Mouse (Mus musculus): ENCODE data around the gene Ecm1. TPM values are rescaled to one million over a fixed set of nuclear protein-coding genes. Genes with fewer than 3 reads are reported as not detected.
A peak's percentile ranks its signal among the peaks of the same experiment; 100 is the strongest.

Ecm1 gene
- polyA plus RNA-seq, 1 experiment, result 132 TPM

DNA sequence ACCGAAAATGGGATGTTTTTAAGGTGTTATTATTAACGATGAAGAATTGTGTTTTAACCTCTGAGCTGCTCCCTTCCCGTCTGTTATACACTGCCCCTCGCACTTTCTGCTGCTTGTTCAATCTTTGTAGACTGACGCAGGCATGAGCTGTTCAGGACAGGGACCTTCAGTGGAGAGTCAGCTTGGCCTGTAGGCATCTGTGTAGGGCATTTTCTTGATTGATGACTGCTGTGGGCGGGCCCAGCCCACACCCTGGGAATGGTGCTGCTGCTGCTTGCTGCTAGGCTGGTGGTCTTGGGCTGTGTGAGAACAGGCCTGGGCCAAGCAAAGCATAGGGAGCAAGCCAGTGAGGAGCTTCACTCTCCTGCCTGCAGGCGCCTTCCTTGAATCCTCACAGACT, 8.9 kb downstream of the Ecm1 start:
- 95% methylated on average over 7 of the region's 7 CpGs for WGBS

DNA sequence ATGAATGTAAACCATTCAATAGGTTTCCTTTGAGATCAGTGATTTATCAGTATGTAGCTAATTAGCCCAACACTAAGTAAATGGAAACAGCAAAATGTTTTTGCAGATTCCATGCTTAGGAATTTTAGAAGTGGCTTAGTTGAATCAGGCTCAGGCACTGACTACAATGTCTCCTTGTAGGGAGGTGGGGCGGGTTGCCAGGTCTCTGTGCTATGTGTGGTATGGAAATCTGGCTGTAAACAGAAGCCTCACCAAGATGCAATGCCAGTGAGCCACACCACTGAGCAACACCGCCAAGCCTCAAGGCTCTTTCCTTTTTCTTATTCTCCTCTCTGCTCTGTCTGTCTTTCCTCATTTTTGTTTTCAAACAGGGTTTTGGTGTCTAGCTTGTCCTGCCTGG, 10.5 kb downstream of the Ecm1 start:
- 82% methylated on average over 2 of the region's 2 CpGs for WGBS

More for the DNA sequence above, 8.9 kb downstream of the Ecm1 start:
- DNase-seq (ENCODE audit: low read depth, low spot score), result no peak

DNA sequence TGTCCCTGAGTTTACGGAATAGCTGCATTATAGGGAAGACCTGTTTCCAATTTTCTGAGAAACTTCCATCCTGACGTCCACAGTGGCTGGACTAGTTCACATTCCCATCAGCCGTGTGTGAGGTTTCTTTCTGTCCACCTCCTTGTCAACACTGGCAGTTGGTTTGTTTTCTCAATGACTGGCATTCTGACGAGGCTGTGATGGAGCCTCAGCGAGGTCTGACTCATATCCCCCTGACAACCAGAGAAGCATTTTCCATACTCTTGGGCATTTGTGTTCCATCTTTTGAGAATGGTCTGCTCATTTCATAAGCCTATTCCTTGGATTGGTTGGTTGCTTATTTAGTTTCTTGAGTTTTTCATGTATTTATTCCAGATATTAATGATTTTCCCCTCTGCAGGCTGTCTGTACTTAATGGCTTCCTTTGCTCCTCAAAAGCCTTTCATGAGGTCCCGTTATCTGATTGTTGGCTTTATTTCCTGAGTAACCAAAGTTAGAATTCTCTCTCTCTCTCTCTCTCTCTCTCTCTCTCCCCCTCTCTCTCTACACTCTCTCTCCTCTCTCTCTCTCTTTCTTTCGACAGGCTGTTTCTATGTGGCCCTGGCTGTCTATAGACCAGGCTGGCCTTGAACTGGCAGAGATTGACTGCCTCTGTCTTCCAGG, 12.5 kb downstream of the Ecm1 start:
- DNase-seq (ENCODE audit: low read depth, low spot score), result no peak
- WGBS, result 66% methylated on average over 7 of the region's 7 CpGs

More for the DNA sequence above, 10.5 kb downstream of the Ecm1 start:
- DNase-seq (ENCODE audit: low read depth, low spot score), result no peak

DNA sequence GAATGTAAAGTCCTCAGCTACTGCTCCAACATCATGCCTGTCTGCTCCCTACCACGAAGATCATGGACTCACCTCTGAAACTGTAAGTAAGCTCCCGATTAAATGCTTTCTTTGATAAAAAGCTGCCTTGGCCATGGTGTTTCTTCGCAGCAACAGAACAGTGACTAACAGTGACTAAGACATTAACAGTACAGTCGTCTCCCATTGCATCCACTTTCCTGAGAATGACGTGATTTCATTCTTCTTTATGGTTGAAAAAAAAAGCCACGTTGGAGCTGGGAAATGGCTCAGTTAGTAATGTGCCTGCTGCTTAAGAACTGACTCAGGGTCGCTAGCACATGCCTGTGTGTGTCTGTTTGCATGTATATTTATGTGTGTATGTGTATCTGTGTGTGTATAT, 13.5 kb downstream of the Ecm1 start:
- no peak for DNase-seq (ENCODE audit: low read depth, low spot score)
- 81% methylated on average over 7 of the region's 7 CpGs for WGBS

DNA sequence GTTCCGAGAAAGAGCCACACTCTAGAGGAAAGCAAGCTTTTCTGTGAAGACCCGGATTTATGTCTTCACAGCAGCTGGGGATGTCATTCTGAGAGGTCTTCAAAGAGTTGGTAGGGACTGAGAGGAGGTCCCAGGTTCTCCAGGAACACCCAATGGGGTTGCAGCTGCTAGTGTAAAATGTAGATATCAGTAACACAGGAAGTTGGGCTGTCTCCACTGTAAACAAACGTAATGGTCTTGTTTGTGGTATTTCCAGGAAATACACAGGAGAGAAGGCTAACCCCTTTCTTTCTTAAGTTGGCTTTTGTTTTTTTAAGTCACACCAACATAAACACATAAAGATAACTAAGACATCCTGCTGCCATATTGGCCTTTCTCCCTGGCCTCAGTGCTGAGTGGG, 17.0 kb downstream of the Ecm1 start:
- 76% methylated on average over 3 of the region's 3 CpGs for WGBS
- no peak for DNase-seq (ENCODE audit: low read depth, low spot score)

DNA sequence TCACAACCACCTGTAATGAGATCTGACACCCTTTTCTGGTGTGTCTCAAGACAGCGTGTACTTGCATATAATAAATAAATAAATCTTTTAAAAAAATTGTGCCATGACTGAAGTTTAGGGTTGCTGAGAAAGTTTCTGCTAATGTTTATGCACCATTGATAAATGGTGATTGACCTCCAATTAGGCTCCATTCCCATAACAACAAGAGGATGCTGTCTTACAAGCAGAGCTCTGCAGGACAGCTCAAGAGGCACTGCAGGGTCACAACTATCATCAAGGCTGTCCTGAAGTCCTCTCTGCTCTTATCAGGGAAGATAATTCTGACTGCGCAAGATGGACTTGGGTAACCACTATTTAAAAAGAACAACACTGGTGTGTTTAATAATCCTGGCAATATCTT, 21.2 kb downstream of the Ecm1 start:
- 92% methylated on average over 2 of the region's 2 CpGs for WGBS
- DNase-seq (ENCODE audit: low read depth, low spot score), result no peak

DNA sequence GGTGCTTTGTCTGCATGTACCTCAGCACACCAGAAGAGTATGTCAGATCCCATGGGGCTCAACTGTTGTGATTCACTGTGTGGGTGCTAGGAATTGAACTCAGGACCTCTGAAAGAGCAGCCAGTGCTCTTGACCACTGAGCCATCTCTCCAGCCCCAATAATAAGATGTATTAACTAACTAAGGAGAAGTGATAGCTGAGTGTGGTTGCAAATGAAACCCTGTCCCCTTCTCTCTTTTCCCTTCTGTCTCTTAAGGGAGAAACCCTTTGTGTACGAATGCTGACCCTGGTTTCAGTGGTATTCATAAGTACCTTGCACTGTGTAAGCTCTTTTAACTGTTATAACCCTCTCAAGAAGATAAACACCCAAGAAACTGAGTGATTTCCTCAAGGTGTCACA, 23.3 kb downstream of the Ecm1 start:
- 74% methylated on average over 1 of the region's 1 CpGs for WGBS
- no peak for DNase-seq (ENCODE audit: low read depth, low spot score)

DNA sequence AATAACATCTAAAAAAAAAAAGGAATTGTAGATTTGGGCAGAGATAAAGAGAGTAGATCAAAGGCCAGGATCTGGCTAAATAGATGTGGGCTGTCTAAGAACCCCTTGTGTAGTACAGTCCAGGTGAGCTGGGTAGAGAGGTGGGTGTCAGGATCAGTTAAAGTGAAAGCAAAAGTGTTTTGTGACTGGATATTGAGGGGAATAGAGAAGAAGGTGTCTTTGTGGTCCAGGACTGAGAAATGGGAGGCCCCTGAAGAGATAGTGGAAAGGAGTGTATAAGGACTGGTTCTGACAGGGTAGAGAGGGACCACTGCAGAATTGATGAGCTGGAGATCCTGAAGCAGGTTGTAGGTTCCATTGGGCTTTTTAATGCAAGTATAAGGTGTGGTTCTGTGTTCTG, 29.4 kb downstream of the Ecm1 start:
- no peak for DNase-seq (ENCODE audit: low read depth, low spot score)

DNA sequence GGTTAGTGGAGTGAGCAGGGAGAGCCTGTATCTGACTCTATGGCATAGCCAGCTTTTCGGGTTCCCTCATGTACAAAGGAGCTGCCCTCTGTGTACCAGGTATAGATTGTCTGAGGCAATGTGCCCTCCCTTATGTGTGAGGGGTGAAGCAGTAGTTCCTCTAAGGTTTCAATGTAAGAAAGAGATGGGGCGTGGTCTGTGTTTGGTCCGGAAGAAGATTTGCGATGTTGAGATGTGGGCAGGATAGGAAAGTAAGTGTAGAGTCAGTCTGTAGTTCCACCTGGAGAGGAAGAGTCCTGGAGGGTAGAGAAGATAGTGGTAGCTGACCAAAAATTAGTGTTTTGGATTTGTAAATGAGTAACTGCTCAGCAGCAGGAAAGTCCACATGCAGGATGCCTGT, 30.3 kb downstream of the Ecm1 start:
- no peak for DNase-seq (ENCODE audit: low read depth, low spot score)
- 79% methylated on average over 4 of the region's 4 CpGs for WGBS

DNA sequence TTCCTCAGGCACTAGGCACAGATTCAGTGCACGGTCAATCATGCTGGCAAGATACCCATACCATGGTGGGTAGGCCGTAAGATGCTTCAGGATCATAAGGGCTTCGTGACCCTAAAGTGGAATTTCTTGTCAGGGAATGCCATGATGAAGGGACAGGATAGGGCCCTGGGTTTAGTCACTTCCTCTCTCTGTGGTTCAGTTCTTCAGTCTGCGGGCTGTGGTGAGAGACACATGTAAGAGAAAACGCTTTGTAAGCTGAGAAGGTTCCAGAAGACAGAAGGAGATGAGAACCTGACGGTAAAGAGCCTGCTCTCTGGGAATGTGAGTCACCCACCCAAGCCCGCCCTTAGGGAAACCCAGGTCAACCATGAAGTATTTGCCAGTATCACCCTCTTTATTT, 31.9 kb downstream of the Ecm1 start:
- DNase-seq (ENCODE audit: low read depth, low spot score), result no peak
- 90% methylated on average over 7 of the region's 7 CpGs for WGBS

DNA sequence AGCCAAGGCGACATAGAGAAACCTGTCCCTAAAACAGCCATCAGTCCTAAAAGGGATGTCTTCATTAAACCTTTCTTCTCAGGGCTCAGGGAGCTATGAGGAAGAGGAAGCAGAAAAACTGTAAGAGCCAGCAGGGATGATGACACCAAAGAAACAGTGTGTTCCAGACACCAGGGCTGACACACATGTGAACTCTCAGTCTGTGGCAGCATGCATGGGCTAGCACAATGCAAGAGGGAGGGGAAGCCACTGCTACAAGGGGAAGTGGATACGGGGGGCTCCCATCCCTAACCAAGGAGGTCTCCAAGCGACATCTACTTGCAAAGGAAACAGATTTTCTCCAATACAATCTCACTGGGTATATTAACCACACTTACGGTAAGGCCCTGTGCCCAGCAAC, 33.1 kb downstream of the Ecm1 start:
- WGBS, result 87% methylated on average over 4 of the region's 4 CpGs
- DNase-seq (ENCODE audit: low read depth, low spot score), result no peak

DNA sequence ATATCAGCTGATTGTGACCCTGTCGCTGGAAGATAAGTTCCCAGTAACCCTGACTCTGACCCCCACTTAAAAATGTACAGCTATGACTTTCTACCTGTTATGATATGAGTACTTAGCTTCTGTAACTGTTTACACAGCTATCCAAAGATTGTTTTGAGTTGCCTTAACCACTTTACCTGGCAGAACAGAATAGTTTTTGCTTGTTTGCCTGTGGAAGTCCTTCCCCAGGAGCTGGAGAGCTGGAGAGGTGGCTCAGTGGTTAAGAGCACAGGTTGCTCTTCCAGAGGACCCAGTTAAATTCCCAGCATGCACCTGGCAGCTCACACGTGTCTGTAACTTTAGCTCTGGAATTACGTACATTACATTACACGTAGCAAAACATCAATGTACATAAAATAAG, 34.8 kb downstream of the Ecm1 start:
- DNase-seq (ENCODE audit: low read depth, low spot score), result no peak
- WGBS, result 87% methylated on average over 4 of the region's 4 CpGs

DNA sequence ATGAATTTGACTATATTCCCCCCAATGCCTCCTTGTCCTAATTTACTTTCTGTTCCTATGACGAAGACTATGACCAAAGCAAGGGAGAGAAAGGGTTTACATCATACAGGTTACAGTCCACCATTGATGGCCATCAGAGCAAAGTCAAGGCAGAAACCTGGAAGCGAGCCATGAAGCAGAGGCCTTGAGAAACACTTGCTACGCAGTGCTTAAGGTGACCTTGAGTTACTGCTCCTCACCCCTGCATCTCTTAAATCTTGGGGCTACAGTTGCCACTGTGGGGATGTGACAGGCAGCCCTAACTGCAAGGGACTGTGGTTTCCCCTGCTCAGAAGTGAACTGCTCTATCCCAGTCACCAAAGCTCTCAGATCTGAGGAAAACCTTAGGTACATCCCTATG, 36.1 kb downstream of the Ecm1 start:
- DNase-seq (ENCODE audit: low read depth, low spot score), result no peak
- WGBS, result 75% methylated on average over 3 of the region's 3 CpGs

DNA sequence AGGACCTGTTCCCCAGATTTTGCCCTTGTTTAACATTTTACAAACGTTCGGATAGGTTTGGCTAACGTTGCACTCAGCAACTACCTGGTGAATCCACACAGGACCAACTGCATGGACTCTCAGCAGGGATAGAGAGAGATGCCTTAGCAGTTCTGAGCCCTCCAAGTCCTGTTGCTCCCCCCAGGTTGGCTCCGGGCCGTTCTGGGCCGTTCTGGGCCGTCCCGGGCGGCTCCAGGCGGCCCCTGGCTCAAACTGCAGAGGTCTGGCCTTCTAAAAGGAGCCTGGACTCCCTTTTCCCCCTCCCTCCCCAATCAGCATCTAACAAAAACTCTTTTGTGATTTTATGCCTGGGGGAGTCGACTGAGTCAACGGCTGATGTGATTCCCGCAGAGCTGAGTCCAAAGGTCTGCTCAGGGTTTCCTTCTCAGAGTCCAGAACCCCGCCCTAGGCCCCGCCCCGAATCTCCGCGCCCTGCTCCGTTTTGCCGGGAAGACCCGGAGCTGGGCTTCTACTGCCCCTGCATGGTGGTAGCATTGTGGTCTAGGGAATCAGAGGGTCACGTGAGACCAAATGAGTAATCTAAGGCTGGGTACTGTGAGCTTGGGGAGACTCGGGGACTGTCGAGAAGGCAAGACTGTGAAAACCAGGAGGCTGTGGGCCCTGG, 37.4 kb downstream of the Ecm1 start:
- DNase-seq (ENCODE audit: low read depth, low spot score), result peak; percentile 76
- WGBS, result 4% methylated on average over 24 of the region's 24 CpGs

DNA sequence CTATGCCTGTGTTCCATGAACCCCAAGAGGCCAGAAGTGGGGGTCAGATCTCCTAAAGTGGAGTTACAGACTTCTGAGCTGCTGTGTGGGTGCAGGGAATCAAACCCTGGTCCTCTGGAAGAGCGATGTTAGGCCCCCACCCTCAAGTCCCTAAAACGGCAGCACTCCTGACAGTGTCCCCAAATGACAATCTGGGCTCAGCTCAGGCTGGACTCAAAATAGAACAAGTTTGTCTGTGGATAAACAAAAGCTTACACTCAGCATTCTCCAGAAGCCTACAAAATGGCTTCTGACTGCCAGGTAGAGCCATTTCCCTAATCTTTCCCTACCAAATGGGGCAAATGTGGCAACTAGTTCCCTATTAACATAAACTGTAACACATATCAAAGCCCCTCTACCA, 38.3 kb downstream of the Ecm1 start:
- WGBS, result 48% methylated on average over 2 of the region's 2 CpGs
- no peak for DNase-seq (ENCODE audit: low read depth, low spot score)

DNA sequence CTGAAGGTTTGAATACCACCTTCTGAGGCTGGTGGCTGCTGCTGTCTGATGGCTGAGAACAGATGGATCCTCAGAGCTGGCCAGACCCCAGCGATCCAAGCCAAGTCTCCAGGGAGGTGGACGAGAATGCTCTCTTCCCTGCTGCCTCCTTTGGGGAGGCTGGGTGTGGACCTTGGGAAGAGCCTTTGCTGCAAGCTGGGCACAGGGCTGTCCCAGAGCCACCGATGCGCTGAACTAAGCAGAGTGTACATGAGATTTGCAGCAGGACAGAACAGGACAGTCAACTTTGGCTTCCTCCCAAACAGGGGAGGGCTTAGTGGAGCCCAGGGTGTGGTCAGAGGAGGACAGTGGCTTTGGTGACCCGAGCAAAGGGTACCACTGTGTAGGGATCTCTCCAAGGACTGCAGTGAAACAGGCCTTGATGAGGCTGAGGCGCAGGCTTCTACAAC, 39.1 kb downstream of the Ecm1 start:
- no peak for DNase-seq (ENCODE audit: low read depth, low spot score)
- WGBS, result 37% methylated on average over 6 of the region's 6 CpGs

DNA sequence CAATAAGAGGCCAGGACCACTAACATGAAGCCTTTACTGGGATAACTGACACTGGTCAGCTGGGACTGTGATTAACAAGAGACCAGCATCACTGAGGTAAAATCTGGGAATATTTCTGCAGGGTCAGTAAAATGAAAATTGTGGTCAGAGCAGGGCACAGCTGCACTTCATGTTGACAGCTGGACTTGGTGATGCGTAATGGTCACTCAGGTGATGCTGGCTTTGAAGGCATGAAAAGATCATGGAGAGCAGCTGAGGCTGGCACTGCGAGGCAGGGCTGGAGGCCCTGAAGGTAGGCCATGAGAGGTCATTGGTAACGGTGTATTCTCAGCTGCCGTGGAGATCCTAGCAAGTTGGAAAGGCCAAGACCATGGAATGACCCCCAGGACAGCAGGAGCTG, 41.1 kb downstream of the Ecm1 start:
- DNase-seq (ENCODE audit: low read depth, low spot score), result no peak
- WGBS, result 96% methylated on average over 4 of the region's 4 CpGs

DNA sequence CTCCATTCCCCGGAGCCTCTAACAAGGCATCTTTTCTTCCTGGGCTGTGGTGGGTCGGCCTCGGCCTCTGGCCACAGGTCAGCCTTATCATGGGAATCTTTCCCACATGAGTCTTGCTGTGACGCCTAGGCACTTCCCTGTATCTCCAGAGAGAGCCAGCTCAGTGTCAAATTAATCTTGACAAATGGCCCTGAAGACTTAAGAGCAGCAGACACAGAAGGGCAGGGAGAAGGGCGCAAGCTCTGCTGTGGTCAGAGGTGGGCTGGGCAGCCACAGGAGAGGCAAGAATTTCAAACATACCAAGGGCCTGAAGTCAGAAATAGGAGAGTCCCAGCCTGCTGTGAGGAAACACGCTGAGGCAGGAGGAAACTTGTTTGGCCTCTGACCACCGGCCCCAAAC, 43.0 kb downstream of the Ecm1 start:
- WGBS, result 58% methylated on average over 7 of the region's 7 CpGs
- DNase-seq (ENCODE audit: low read depth, low spot score), result no peak

DNA sequence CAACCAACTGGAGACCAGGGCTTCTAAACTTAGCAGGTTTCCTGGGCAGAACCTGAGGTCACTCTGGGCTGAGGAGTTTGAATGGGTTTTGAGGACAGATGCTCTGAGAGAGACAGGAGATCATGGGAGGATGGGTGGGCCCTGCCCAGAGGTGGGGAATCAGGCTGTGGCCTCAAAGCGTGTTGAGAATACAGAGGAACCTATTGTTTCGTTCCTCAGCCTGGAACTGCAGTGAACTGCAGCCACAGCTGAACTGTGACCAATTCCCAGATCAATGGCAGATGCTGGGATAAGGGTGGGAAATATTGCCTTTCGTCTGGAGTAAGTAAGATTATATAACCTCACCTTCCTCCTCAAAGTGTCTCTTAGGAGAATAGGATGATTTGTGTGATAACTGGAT, 43.6 kb downstream of the Ecm1 start:
- no peak for DNase-seq (ENCODE audit: low read depth, low spot score)
- WGBS, result 51% methylated on average over 3 of the region's 3 CpGs

DNA sequence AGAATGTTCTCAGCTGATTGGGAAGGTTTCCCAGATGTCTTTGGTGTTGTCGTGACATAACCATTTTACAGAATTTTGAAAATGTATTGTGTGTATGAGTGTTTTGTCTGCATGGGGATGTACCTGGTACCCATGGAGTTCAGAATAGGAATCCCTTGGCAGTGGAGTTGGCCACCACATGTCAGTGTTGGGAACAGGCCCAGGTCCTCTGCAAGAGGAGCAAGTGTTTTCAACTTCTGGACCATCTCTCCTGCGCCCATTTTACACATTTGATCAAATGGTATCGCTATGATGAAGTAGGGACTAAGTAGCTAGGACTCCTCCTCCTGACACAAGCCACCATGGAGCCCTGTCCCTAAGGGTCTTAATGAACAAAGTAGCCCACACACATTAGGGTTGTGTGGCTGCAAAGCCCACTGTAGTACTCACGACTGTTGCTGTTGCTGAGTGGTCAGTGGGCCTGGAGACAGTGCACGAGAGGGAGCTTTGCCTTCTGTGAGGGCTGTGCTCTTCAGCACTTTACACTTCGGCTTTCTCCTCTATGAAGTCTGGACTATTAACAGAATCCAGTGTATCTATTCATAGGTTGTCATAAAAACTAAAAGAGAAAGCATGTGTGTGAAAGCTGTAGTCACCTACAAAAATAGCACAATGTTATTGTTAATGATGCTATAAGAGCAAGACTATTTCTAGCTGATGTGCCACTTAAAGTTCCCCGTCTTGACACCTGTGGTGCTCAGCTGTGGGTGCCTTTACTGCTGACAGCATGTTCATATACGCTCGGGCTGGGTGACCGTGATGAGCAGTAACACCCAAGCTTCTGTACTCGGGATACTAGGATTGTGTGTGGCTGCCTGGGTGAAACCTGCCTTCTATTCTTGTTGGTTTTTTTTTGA, 44.3 kb downstream of the Ecm1 start:
- 88% methylated on average over 11 of the region's 11 CpGs for WGBS
- DNase-seq (ENCODE audit: low read depth, low spot score), result no peak

All from large intestine, adult 2 months (tissue).